Mouse (Mus musculus) kidney, postnatal 14 days (tissue): ENCODE data around the gene Tmem35b.

Experiments used
- DNase-seq: peaks from one replicate; pipeline ENCODE4 v3.0.0; 2022; ENCODE audit warnings: mixed read lengths

Tmem35b gene

DNA sequence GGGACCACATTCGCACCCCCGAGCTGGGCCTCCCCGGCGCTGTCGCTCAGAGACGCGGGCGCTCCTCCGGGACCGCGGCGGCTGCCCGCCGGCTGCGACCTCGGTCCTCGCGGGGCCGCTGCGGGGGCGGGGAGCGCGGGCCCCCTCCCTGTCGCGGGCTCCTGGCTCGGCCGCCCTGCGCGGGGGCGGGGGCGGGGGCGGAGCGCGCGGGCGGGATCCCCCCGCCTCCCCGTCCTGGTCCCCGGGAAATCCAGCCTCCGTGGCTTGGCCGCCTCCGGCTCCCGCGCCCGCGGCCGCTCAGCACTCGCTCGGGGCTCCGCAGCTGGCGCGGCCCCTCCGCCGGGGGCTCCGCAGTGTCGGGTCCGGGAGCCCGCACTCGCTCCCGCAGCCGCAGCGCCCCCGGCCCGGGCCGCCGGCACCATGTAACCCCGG lies 45.4 kb downstream of the Tmem35b start, which contains the start of gene Dlgap3:
TSS of gene Dlgap3 (plus strand) at position 291 of the 432 bp plus-strand sequence.
- DNase-seq = peak; percentile 46

DNA sequence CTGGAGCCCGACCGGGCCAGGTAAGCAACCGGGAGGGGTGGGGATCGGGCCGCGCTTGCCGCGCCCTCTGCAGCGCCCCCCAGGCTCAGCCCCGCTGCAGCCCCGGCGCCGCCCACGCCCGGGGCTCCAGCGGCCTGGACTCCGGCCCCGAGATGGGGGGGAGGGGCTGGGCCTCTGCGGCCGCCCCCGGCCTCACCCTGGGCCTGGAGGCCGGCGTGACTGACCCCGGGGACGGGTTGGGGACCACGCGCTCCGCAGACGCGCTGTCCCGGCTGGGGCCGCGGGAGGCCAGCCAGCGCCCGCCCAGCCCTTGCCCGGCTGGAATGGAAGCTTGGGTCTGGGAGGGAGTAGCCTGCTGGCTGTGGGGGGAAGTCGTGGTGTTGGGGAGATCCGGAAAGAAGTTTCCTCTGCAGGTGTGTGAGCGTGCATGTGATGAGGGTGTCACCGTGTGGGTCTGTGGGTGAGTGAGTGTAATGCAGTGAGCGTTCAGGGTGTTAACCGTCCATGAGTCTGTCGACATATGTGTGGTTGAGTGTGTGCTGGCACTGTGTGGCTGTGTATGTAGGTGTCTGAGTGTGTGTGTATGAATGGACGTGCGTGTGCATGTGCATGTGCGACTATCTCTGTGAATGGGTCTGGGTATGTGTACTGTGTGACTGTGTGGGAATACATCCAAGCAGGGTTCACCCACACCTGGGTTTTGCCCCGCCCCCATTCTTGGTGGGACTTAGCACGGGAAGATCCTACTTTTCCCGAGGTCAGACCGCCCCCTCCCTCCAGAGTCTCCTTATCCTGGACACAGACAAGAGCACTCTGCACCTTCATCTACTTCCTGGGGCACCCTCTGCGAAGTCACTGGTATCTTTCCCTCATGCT lies 46.1 kb downstream of the Tmem35b start:
- peak; percentile 36 for DNase-seq

DNA sequence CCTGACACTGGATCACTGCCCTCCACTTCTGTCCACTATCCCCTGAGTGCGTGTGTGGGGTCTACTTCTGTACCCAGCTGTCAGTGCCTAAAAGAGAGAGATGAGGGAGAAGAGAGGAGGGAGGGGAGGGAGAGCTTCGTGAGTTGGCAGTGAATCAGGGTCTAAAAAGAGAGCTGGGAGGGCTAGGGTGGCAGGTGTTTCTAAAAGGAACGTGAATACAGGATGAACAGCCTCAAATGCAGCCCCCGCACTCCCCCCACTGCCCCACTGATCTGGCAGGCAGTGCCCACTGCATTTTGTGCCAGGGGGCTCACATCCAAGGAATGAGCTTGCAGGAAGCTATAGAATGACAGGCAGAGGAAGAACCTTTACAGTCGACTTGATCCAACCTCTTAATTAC lies 47.4 kb downstream of the Tmem35b start:
- DNase-seq = no peak

DNA sequence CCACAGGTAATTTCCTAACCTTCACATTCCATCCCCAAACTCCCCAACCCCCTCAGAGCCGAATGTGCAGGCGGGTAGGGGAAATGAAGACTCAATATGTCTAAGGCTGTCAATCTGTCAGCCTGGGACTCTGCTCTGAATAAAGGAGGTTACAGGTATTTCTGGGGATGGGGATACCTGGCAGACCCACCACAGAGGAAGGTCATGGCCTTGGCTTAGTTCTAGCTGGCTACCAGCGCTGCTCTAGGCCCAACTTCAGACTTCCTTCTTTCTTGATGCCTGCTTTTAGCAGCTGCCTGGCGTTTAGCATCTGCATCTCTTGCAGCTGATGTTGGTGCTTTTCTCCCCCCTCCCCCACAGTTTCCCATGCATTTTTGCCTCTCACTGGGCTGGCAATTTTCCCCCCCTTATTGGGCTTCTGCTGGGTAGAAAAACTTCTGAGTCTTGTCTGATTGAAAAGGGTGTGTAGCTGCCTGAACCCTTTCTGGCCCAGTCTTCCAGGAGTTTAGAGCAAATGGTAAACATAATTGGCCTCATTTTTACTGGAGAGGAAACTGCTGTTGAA lies 47.9 kb downstream of the Tmem35b start:
- no peak for DNase-seq

DNA sequence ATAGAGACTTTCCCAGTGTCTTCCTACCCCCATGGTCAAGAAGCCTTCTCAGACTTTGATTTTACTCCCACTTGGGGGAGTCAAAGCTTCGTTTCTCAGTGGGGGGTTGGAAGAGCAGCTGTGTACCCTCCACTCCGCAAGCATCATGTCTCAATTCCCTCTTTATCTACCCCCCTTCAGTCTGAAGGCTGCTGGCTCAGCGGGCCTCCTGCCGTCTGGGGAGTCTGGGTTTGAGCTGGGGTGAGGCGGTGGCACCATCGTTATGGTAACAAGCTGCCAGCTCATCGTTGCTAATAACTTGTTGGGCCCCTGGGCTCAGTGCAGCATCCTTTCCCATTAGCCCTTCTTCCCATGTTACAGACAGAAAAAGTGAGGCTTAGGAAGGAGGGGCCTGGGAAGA lies 48.6 kb downstream of the Tmem35b start:
- no peak for DNase-seq

DNA sequence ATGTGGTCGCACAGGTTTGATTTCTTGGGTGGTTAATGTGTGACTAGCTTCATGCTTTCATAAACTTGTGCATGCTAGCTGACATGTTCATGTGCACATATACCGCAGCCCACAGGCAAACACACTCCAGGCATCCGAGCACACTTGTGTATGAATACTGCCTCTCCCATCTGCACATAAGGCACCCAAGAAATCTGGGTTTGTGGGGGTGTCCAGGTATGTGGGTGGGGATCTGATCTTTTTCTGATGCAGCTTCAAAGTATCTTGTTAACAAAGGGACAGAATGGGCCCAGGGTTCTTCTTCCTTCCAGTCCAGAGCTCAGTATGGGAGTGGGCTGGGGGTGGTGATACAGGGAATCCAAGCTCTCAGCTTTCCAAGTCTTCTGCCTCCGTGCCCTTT lies 49.1 kb downstream of the Tmem35b start:
- no peak for DNase-seq

DNA sequence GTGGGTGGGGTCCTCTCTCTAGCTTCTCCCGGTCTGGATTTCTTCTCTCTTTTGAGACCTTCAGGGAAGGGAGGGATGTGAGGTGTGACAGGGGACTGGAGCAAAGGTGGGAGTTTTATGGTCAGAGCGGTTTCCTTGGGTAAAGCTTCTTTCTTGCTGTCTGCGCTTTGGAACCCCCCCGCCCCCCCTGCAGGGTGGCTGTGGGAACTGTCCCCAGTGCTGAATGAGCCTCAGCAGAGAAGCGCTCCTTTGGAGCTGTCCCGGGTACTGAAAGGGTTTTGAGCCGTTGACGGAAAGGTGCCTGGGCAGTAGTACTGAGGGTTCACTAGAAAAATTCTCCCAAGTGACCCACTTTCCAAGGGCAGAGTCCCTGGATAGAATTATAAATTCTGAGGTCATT lies 50.0 kb downstream of the Tmem35b start:
- DNase-seq = peak; percentile 77

DNA sequence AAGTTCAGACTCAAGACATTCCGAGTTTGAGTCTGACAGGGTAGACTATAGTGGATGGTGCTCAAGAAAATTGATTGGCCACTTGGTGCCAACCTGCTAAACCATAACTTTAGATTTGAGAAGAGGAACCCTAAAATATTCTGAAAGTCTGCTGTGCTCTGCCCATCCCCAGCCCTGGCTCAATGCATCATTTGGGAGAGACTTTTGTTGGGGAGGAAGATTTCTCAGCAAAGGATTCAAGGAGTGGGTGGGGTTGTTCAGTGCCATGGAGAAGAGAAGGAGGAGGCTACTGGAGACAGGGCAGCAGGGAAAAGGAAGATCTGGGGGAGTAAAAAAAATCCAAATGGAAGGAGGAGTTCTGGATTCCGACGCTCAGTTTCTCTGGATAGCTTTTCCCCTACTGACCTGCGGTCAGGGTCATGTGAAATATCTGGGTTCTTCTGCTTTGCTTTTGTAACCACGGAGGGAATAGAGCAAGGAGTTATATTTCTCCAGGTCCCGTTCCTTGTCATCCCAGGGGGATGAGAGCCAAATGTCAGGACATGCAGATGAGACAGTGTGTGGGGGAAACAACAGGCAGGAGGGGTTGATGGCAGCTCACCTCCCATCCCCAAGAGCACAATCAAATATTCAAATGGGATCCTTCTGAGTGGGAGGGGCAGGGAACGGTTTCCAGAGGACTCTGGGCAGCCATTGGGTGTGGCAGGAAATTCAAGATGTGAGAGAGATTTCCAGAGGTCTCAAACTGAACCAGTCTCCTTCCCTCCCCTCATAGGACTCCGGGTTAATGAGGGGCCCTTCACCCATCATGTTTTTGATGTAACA lies 50.8 kb downstream of the Tmem35b start:
- DNase-seq = no peak

DNA sequence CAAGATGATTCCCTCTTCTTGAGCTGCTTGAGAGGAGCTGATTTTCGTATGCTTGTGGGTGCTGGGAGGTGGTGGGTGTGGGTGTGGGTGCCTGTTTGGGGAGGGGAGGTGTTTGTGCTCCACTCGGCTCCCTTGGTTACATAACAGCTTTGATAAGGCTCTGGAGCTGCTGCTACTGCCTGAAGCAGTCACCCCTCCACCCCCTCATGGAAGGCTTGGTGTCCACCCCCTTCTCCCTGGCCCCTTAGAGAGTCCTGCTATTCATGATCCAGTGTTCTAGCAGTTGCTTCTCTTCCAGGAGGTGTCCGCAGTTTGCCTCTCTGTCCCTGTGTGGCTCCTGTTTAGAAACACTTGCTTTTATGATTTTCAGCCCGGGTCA lies 51.4 kb downstream of the Tmem35b start:
- DNase-seq = no peak

DNA sequence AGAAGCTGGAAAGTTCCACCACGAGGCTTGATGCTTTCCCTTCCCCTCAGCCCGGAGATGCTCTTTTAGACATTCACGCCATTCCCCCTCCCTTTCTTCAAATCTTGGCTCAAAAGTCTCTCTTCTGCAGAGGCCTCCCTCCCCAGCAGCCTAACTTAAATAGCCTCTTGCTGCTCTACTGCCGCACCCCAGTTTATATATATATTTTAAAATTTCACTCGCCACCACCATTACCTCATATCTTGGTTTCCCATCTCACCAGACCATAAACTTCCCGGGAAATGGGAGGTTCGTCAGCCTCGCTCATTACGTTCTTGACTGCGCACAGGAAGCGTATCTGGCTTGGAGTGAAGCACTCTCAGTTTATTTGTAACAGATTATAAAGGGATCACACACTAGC lies 54.5 kb downstream of the Tmem35b start:
- no peak for DNase-seq

DNA sequence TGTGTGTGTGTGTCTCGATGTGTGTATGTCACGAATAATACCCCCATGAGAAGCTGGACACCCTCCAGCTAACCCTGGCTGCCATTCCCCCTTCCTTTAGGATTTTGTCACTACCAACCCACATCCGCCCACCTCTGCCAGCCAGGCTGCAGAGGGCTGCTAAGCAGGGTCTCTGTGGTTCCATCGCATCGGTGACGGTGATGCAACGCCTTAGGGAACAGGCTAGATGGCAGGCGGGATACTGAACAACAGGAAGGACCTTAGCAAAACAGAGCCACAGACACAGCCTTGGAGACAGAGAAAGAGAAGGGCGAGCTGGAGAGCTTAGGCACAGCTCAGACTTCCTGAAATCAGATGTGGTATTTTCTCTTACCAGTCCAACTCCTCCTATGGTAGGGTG lies 55.2 kb downstream of the Tmem35b start:
- no peak for DNase-seq
